In the genomic region with DNA sequence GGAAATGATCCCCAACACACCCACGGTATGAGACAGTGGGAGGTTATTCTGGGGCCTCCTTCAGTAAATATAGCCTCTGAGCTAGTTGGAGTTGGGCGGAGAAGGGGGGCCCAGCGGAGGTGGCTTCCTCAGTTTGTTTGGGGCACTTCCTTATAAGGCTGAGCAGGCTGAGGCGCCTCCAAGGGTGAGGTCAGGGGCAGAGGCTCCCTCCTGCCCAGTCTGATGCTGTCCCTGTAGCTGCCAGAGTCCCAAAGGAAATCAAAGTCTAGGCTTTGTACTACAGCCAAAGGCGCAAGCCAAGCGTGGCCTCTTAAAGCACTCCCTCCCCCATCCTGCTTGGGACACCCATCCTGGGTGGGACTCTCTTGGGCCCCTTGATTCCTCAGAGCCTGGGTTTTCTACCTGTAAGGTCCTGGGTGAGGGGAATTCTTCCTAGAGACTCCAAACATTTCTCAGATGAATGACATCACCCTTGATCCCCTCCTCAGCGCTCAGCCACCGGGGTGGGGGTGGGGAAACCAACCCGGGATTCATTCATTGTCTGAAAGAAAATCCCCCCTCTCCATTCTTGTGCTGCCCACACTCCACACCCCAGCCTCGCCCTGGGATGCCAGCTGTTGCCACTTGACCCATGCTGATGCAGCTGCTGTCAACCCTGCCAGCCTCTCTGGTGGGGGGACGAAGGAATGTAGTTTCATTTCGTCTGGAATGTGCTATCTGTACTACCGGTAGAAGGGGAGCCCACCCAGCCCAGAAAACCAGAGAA, we compare ENCODE assay signal across 8 mouse cellular contexts. TPM values are rescaled to one million over a fixed set of nuclear protein-coding genes. Genes with fewer than 3 reads are reported as not detected.
A peak's percentile ranks its signal among the peaks of the same experiment; 100 is the strongest.
DNase-seq lines count a peak whose midpoint lies in the region; ATAC-seq and TF ChIP-seq lines count a peak whose summit lies in the region.

No protein-coding gene starts in this region.

- H3K27ac ChIP-seq in intestine, embryonic 14.5 days (ENCODE audit: low read depth) = peak overlapping the region; percentile 97
- H3K27ac ChIP-seq in liver, embryonic 15.5 days (replicated peaks) = peak overlapping the region; percentile 72
- no peak overlapping the region for H3K27ac ChIP-seq in cerebellum, adult 2 months (ENCODE audit: insufficient read depth, low read length)

- peaks cover 58% of the 10 kb centered on the region for H3K4me1 ChIP-seq in intestine, embryonic 14.5 days (replicated peaks; ENCODE audit: control insufficient read depth, insufficient read depth, low read length)
- H3K4me1 ChIP-seq in liver, embryonic 15.5 days (replicated peaks) = peaks cover 48% of the 10 kb centered on the region
- peaks cover 11% of the 10 kb centered on the region for H3K4me1 ChIP-seq in cerebellum, adult 2 months (ENCODE audit: control insufficient read depth, insufficient read depth, low read length)

- TF ChIP-seq CTCF in cerebellum, adult 2 months (IDR thresholded peaks at IDR 0.05; ENCODE audit: borderline replicate concordance, insufficient read depth, low read depth, low read length) = no peak

- WGBS in intestine, embryonic 14.5 days = 1% methylated on average over 13 of the region's 13 CpGs
- WGBS in liver, embryonic 15.5 days (ENCODE audit: insufficient replicate concordance) = 8% methylated on average over 13 of the region's 13 CpGs
- 25% methylated on average over 13 of the region's 13 CpGs for WGBS in cerebellum, adult 2 months

- no peak for TF ChIP-seq POLR2A in cerebellum, adult 2 months (IDR thresholded peaks at IDR 0.05; ENCODE audit: borderline replicate concordance, insufficient read depth, low read length)

- H3K27me3 ChIP-seq in intestine, embryonic 14.5 days (replicated peaks; ENCODE audit: control insufficient read depth, insufficient read depth, low read length) = peaks cover 1% of the 10 kb centered on the region; the same call in 1 of the 2 replicates
- H3K27me3 ChIP-seq in liver, embryonic 15.5 days = peaks cover 46% of the 10 kb centered on the region
- H3K27me3 ChIP-seq in cerebellum, adult 2 months (ENCODE audit: control insufficient read depth, insufficient read depth, low read length) = no peaks in the 10 kb centered on the region

- H3K4me2 ChIP-seq in intestine, embryonic 14.5 days (ENCODE audit: low read length) = peak overlapping the region; percentile 44
- peak overlapping the region; percentile 36 for H3K4me2 ChIP-seq in liver, embryonic 15.5 days

- no peaks in the 10 kb centered on the region for H3K9me3 ChIP-seq in intestine, embryonic 14.5 days (ENCODE audit: control insufficient read depth, low read length)
- H3K9me3 ChIP-seq in liver, embryonic 15.5 days (replicated peaks) = no peaks in the 10 kb centered on the region

- peak; percentile 40 for DNase-seq in thymus, postnatal 0 days (ENCODE audit: low spot score)
- DNase-seq in thymus, postnatal 36 days = no peak
- peak; percentile 33 for DNase-seq in gastrocnemius, postnatal 10 days
- peak; percentile 79 for DNase-seq in intestine, embryonic 14.5 days (ENCODE audit: low spot score)
- DNase-seq in retina, embryonic 14.5 days (ENCODE audit: low spot score) = peak; percentile 69
- DNase-seq in urinary bladder, postnatal 4 days (ENCODE audit: low spot score in 2 of 2) = no peak
- DNase-seq in cerebellum, adult 2 months = no peak

- peak overlapping the region; percentile 39 for H3K9ac ChIP-seq in intestine, embryonic 14.5 days (ENCODE audit: low read length)
- no peak overlapping the region for H3K9ac ChIP-seq in liver, embryonic 15.5 days

- no peaks in the 10 kb centered on the region; the same call in 1 of the 2 replicates for H3K36me3 ChIP-seq in intestine, embryonic 14.5 days (ENCODE audit: control insufficient read depth, insufficient read depth, low read length)
- H3K36me3 ChIP-seq in liver, embryonic 15.5 days (replicated peaks) = no peaks in the 10 kb centered on the region

- peak; percentile 67 for ATAC-seq in intestine, embryonic 14.5 days (replicated peaks; ENCODE audit: low FRiP score, low TSS enrichment, low read depth)
- ATAC-seq in liver, embryonic 15.5 days (ENCODE audit: insufficient read depth) = peak; percentile 49

- H3K4me3 ChIP-seq in intestine, embryonic 14.5 days (ENCODE audit: low read depth, low read length) = no peak overlapping the region
- H3K4me3 ChIP-seq in liver, embryonic 15.5 days (replicated peaks) = no peak overlapping the region
- no peak overlapping the region for H3K4me3 ChIP-seq in cerebellum, adult 2 months (replicated peaks; ENCODE audit: insufficient read depth, low read depth, low read length)

RNA-seq across cellular contexts. Expression of gene Nes, which starts 12.1 kb away (rescaled TPM):
- polyA plus RNA-seq in thymus, postnatal 0 days (2015; fragmentation: Nextera tagmentation; extraction: Ambion mirVana) = 3.2 and 4.5 TPM in 2 replicates
- 10 to 100 TPM; 72.4 to 87.7 TPM for total RNA-seq in gastrocnemius, postnatal 10 days (2021)
- 11.9 and 13.4 TPM in 2 replicates for polyA plus RNA-seq in intestine, embryonic 14.5 days (2014; fragmentation: Nextera tagmentation; extraction: Ambion mirVana)
- 2.2 and 2.3 TPM in 2 replicates for polyA plus RNA-seq in liver, embryonic 15.5 days (2015; fragmentation: Nextera tagmentation; extraction: Ambion mirVana)
- polyA plus RNA-seq in cerebellum, adult 2 months (2012; rRNA removed) = 2.7 and 3.4 TPM in 2 replicates

RNA-seq across cellular contexts. Expression of gene Bcan, which starts 17.0 kb away (rescaled TPM):
- 0.23 and 0.27 TPM in 2 replicates for polyA plus RNA-seq in thymus, postnatal 0 days (2015; fragmentation: Nextera tagmentation; extraction: Ambion mirVana)
- 1 to 10 TPM in 1 of 2 experiments, under 1 TPM in 1; 0.61 to 1.9 TPM for total RNA-seq in gastrocnemius, postnatal 10 days (2021)
- polyA plus RNA-seq in intestine, embryonic 14.5 days (2014; fragmentation: Nextera tagmentation; extraction: Ambion mirVana) = 0.26 and 0.73 TPM in 2 replicates
- 0.10 TPM in 1 of 2 replicates, not detected in the other for polyA plus RNA-seq in liver, embryonic 15.5 days (2015; fragmentation: Nextera tagmentation; extraction: Ambion mirVana)
- polyA plus RNA-seq in cerebellum, adult 2 months (2012; rRNA removed) = 357 and 400 TPM in 2 replicates

RNA-seq across cellular contexts. Expression of gene Crabp2, which starts 34.6 kb away (rescaled TPM):
- 35.5 and 38.1 TPM in 2 replicates for polyA plus RNA-seq in thymus, postnatal 0 days (2015; fragmentation: Nextera tagmentation; extraction: Ambion mirVana)
- 1 to 10 TPM in 1 of 2 experiments, under 1 TPM in 1; 0.96 to 1.1 TPM for total RNA-seq in gastrocnemius, postnatal 10 days (2021)
- 9.7 and 14.4 TPM in 2 replicates for polyA plus RNA-seq in intestine, embryonic 14.5 days (2014; fragmentation: Nextera tagmentation; extraction: Ambion mirVana)
- 0.31 and 0.75 TPM in 2 replicates for polyA plus RNA-seq in liver, embryonic 15.5 days (2015; fragmentation: Nextera tagmentation; extraction: Ambion mirVana)
- 3.5 and 5.0 TPM in 2 replicates for polyA plus RNA-seq in cerebellum, adult 2 months (2012; rRNA removed)

RNA-seq across cellular contexts. Expression of gene Hapln2, which starts 44.4 kb away (rescaled TPM):
- polyA plus RNA-seq in thymus, postnatal 0 days (2015; fragmentation: Nextera tagmentation; extraction: Ambion mirVana) = 0.16 TPM in 1 of 2 replicates, not detected in the other
- not detected for total RNA-seq in gastrocnemius, postnatal 10 days (2021)
- polyA plus RNA-seq in intestine, embryonic 14.5 days (2014; fragmentation: Nextera tagmentation; extraction: Ambion mirVana) = 0.13 TPM in 1 of 2 replicates, not detected in the other
- polyA plus RNA-seq in liver, embryonic 15.5 days (2015; fragmentation: Nextera tagmentation; extraction: Ambion mirVana) = not detected in 2 replicates
- 103 and 112 TPM in 2 replicates for polyA plus RNA-seq in cerebellum, adult 2 months (2012; rRNA removed)

RNA-seq across cellular contexts. Expression of gene Rrnad1, which starts 52.5 kb away (rescaled TPM):
- polyA plus RNA-seq in thymus, postnatal 0 days (2015; fragmentation: Nextera tagmentation; extraction: Ambion mirVana) = 15.7 and 16.6 TPM in 2 replicates
- total RNA-seq in gastrocnemius, postnatal 10 days (2021) = 1 to 10 TPM; 4.8 to 7.0 TPM
- 17.9 and 21.8 TPM in 2 replicates for polyA plus RNA-seq in intestine, embryonic 14.5 days (2014; fragmentation: Nextera tagmentation; extraction: Ambion mirVana)
- polyA plus RNA-seq in liver, embryonic 15.5 days (2015; fragmentation: Nextera tagmentation; extraction: Ambion mirVana) = 5.6 and 6.3 TPM in 2 replicates
- 46.8 and 49.5 TPM in 2 replicates for polyA plus RNA-seq in cerebellum, adult 2 months (2012; rRNA removed)

Comparison
In these comparisons a context has a peak if more than half of its experiments do, and no peak if none do; other contexts are left out.
1. DNase-seq: peak in thymus, postnatal 0 days (single experiment), gastrocnemius, postnatal 10 days (single experiment), intestine, embryonic 14.5 days (single experiment) and retina, embryonic 14.5 days (single experiment); none in thymus, postnatal 36 days (0 of 2), urinary bladder, postnatal 4 days (0 of 2) and cerebellum, adult 2 months (0 of 2).
2. RNA of gene Bcan, which starts 17.0 kb away (polyA plus RNA-seq): 357 to 400 TPM in cerebellum, adult 2 months; 0.26 to 0.73 TPM in intestine, embryonic 14.5 days, 0.23 to 0.27 TPM in thymus, postnatal 0 days and 0.10 TPM in liver, embryonic 15.5 days; every median in the first group is over 100 times any median in the second.